Mouse (Mus musculus): ENCODE measurements around the gene Mief2. TPM values are rescaled to one million over a fixed set of nuclear protein-coding genes. Genes with fewer than 3 reads are reported as not detected.

Gene Mief2
- total RNA-seq, 2 experiments from 2014 or later: 27.7 to 38.1 TPM

- DNase-seq: no peak
These were observed 12.4 kb upstream of the Mief2 start for GRCm38 (mm10) chr11:60715833-60716232.

GRCm38 (mm10) chr11:60719263-60719662, 8.9 kb upstream of the Mief2 start:
- DNase-seq: no peak

- peak; percentile 91 to 94 for DNase-seq
These were observed 1.4 kb upstream of the Mief2 start, which contains the start of gene Flii for GRCm38 (mm10) chr11:60726601-60727391. TSS of gene Flii (minus strand) at chr11:60727263.

- no peak for DNase-seq
These were observed 632 bp upstream of the Mief2 start for GRCm38 (mm10) chr11:60727392-60728140.

- DNase-seq: peak; percentile 64 to 75
These were observed 1.0 kb downstream of the Mief2 start for GRCm38 (mm10) chr11:60729217-60729641.

- DNase-seq: no peak
These were observed 2.0 kb downstream of the Mief2 start for GRCm38 (mm10) chr11:60730169-60730568.

GRCm38 (mm10) chr11:60731251-60731650, 3.1 kb downstream of the Mief2 start:
- no peak for DNase-seq

GRCm38 (mm10) chr11:60734206-60734605, 6.0 kb downstream of the Mief2 start:
- DNase-seq: peak; percentile 54 to 55

- no peak for DNase-seq
These were observed 7.0 kb downstream of the Mief2 start for GRCm38 (mm10) chr11:60735191-60735590.

- DNase-seq: peak in 1 of 2 experiments; percentile 43
These were observed 8.3 kb downstream of the Mief2 start for GRCm38 (mm10) chr11:60736491-60736890.

GRCm38 (mm10) chr11:60737450-60737849, 9.3 kb downstream of the Mief2 start:
- no peak for DNase-seq

GRCm38 (mm10) chr11:60740321-60740720, 12.1 kb downstream of the Mief2 start:
- DNase-seq: no peak

GRCm38 (mm10) chr11:60755570-60755969, 27.4 kb downstream of the Mief2 start:
- no peak for DNase-seq

GRCm38 (mm10) chr11:60761681-60762080, 33.5 kb downstream of the Mief2 start:
- no peak for DNase-seq

GRCm38 (mm10) chr11:60766969-60767368, 38.8 kb downstream of the Mief2 start:
- no peak for DNase-seq

GRCm38 (mm10) chr11:60769322-60769721, 41.1 kb downstream of the Mief2 start:
- DNase-seq: no peak

GRCm38 (mm10) chr11:60770776-60771175, 42.6 kb downstream of the Mief2 start:
- no peak for DNase-seq

GRCm38 (mm10) chr11:60772161-60772560, 44.0 kb downstream of the Mief2 start:
- DNase-seq: no peak

GRCm38 (mm10) chr11:60774158-60774689, 46.0 kb downstream of the Mief2 start:
- no peak for DNase-seq

GRCm38 (mm10) chr11:60774841-60775240, 46.6 kb downstream of the Mief2 start:
- DNase-seq: no peak

GRCm38 (mm10) chr11:60775578-60775977, 47.4 kb downstream of the Mief2 start:
- no peak for DNase-seq

- DNase-seq: no peak
These were observed 48.1 kb downstream of the Mief2 start for GRCm38 (mm10) chr11:60776107-60776828.

Measured in adrenal gland, postnatal 36 days (tissue).